Mouse (Mus musculus) heart, postnatal 0 days (tissue): ENCODE data around the gene Med25.

ENCODE experiments used
- CTCF ChIP-seq: IDR thresholded peaks from 2 replicates; pipeline ENCODE4 v1.5.1; 2016; ENCODE audit warnings: antibody characterized with exemption, control low read depth, low read depth
- EP300 ChIP-seq: IDR thresholded peaks from 2 replicates; pipeline ENCODE4 v1.6.1; 2016; ENCODE audit warnings: antibody characterized with exemption, low read depth

DNA sequence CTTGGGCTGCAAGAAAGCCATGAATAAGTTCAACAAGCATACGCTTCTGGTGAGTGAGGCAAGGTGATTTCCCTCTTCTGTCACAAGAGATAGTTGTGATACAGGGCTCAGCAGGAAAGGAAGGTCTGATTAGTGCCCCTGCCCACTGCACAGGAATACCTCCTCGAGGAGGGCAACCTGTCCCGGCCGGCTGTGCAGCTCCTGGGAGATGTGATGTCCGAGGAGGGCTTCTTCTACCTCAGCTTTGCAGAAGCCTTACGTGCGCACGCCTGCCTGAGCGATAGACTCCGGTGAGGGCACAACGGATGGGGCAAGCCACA is 53.4 kb downstream of the Med25 start:
- TF ChIP-seq CTCF: no peak
- no peak for TF ChIP-seq EP300
